Mouse (Mus musculus) heart, postnatal 0 days (tissue): ENCODE results near the gene Anapc16.

ENCODE experiments used
- CTCF ChIP-seq: IDR thresholded peaks from 2 replicates; pipeline ENCODE4 v1.5.1; 2016; ENCODE audit warnings: antibody characterized with exemption, control low read depth, low read depth
- EP300 ChIP-seq: IDR thresholded peaks from 2 replicates; pipeline ENCODE4 v1.6.1; 2016; ENCODE audit warnings: antibody characterized with exemption, low read depth

DNA sequence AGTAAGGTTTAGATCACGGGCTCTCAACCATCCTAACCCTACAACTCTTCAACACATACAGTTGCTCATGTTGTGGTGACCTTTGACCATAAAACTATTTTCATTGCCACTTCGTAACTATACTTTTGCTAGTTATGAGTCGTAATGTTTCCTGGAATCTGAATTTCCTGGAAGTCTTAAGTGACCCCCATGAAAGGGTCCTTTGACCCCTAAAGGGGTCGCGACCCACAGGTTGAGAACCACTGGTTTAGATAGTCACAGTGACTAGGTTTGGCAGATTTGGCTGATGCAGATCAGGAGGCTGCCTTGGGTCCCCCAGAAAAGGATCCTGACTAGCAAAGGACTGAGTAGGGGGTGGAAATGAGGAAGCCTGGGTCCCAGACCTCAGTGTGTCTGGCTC is 64.3 kb downstream of the Anapc16 start:
- TF ChIP-seq EP300, result no peak
- TF ChIP-seq CTCF, result no peak
